Mouse (Mus musculus): ENCODE measurements around the gene Esp1.
"Not testable (repeated sequence)": the region's sequence is repeated elsewhere in the genome, so short reads cannot be mapped to it uniquely, and the experiment has no call there.

Gene Esp1

GRCm38 (mm10) chr17:40726820-40727219, at the start of gene Esp1:
Gene Esp1 (plus strand): TSS chr17:40727120.
- DNase-seq: no peak

DNA sequence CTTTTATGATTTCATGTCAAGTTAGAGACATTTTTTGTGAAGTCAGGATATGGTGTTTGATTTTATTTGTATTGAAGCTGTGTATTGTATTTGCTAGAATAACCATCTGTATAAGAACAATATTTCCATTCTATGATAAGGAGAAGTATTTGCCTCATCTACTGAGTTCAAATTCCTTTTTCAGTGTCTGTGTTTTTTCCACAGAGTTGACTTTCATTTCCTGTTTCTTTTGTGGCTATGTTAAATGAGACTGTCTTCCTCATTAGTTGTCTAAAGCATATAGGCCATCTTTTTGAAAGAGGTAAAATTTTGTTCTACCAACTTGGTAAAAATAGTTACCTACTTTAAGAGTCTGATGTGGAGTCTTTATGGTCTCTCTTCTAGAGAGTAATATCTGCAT, 10.6 kb upstream of the Esp1 start:
- DNase-seq: no peak

DNA sequence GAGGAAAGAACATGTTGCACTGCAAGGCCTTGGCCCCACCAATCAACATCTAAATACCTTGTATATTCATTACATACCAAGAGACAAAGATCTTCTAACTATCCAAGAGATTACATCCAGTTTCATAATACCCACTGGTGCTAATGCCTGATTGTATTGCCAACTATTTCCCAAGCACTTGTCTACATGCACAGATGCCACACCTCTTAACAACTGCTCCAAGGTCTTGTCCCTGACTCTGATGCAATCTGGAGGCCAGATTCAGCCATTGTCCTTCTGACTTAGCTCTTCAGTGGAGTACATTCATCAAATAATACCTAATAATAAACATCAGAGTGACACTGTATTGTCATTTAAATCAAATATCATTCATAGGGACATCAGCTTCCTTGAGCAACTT, 9.9 kb upstream of the Esp1 start:
- not testable (repeated sequence) for DNase-seq

DNA sequence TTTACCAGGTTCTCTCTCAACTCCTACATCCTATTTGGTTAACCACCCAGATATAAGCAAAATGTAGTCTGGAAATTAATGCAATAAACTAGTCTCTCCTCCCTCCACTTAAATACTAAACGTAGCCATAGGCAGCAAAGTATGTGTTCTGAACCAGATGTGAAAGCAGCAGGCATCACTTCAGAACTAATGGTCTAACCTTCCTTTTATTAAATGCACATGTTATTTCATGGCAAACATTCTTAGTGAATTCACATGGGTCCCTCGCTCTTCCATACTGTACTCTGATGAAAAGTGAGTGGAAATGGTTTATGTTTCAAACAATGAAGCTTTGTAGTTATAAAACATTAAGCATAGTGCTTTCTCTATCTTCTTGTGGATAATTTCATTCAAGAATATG, 4.4 kb downstream of the Esp1 start:
- no peak for DNase-seq

DNA sequence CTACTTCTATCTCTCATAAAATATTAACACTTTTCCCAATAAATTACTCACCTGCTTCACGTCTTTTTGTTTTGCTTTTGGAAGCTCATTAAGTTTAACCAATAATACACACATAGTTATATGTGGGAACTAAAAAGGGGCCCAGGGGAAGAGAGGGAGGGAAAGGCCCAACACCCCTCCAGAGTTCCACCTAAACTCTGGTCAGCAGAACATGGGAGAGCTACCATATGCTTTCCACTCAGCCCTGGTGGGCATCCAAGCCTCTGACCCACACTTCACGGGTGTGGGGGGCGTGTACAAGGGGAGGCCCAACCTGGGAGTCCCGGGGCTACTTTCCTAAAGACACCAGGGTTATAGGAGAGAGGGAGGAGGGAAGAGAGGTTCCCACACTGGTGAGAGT, 4.8 kb downstream of the Esp1 start:
- DNase-seq: no peak

DNA sequence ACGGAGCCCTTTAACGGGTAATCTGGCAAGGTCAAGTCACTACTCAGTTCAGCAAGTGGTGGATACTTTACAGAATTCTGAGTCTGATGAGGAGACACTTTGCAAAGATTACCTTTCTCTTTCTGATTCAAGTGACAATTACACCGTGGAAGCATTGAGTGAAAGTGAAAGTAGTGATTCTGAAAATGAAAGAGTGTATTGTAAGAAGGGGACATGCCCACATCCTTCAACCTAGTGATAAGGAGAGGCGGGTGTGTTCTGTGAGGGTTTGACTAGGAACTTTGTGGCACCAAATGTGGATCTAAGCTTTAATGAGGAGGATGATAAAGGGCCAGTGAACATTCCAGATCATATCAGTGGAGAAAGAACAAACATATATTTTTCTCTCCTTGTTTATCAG, 36.7 kb downstream of the Esp1 start:
- DNase-seq: no peak

- no peak for DNase-seq
Observed at GRCm38 (mm10) chr17:40767120-40767519, 40.2 kb downstream of the Esp1 start.
